Mouse (Mus musculus): ENCODE measurements around the gene Fgf15.

DNA sequence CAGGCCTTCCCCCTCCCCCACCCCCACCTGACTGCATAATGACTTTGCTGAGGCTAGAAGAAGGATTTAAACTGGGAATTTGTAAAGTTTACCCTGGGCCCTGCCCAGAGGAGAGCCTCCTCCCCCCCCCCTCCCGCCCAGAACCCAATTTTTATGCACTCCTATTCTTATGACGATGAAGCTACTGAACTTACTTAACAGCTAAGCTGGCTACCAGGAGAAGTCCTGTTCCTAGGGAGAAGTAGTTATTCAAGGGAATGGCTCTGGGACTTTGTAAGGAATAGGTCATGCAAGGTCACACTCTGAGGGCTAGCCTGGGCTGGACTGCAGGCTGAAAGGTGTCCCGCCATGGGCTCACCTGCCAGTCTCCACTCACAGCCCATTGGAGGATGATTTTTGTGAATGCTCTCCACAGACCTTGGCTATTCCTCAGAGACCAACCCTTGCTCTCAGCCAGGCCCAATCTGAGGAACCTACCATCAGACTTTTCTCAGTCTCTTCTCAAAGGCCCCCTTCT is 38.4 kb upstream of the Fgf15 start:
- TF ChIP-seq POLR2A (IDR thresholded peaks at IDR 0.05; ENCODE audit: low read depth, low read length): no peak
- TF ChIP-seq CTCF (IDR thresholded peaks at IDR 0.05; ENCODE audit: borderline replicate concordance, insufficient read depth, low read length): no peak
